Mouse (Mus musculus): Measurements from ENCODE around the gene Gpatch3. TPM values are rescaled to one million over a fixed set of nuclear protein-coding genes. Genes with fewer than 3 reads are reported as not detected.
A peak's percentile ranks its signal among the peaks of the same experiment; 100 is the strongest.

Gpatch3 gene
- total RNA-seq, 4 experiments from 2014 or later: 7.5 to 9.8 (median 8.8) TPM

DNA sequence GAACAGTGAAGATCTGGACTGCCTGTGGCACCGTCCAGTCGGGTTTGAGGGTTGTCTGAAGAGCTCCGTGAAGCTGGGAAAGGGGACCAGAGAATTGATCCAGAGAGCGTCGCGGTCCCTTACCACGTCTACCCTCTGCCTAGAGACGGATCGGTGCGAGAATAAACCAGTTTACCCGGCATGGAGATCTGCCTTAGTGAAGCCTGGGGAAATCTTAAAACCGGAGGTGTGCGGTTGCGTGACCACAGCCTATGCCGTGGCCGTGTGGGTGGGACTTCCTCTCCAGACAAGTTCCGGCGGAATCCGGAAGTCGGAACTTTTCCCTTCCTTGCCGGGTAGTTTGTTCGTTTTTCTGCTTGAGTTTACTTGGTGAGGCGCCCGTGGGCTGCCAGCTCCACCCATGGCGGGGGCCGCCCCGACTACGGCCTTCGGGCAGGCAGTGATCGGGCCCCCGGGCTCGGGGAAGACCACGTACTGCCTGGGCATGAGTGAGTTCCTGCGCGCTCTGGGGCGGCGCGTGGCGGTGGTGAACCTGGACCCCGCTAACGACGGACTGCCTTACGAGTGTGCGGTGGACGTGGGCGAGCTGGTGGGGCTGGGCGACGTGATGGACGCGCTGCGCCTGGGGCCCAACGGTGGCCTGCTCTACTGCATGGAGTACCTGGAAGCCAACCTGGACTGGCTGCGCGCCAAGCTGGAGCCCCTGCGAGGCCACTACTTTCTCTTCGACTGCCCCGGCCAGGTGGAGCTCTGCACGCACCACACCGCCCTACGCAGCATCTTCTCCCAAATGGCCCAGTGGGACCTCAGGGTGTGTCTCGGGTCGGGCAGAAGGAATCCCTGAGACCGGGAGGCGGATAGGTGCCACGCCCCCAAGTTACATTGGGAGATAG lies 9.8 kb downstream of the Gpatch3 start, which contains the start of gene Gpn2:
Gene Gpn2, plus strand, starts transcription at position 304 of the 893 bp plus-strand sequence.
- peak; percentile 73 to 79 for DNase-seq (ENCODE audit: low spot score in 2 of 2)

DNA sequence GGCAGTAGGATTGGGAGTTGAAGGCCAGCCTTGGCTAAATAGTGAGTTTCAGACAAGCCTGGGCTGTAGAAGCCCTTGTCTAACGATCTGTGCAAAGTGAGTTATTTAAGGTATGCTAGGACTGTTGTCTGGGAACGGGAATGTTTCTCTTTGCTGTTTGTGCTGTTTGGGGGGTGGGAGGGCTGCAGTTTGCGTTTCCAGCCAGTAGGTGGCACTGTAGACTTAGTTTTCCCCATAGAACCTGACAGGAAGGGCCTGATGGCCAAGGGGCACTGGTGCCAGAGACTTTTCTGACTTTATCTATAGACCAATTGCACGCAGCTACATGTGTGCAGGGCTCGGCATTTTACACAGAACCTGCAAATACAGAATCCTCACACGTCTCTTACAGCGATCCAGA lies 18.0 kb downstream of the Gpatch3 start:
- DNase-seq (ENCODE audit: low spot score in 2 of 2): peak in 1 of 2 experiments; percentile 64

DNA sequence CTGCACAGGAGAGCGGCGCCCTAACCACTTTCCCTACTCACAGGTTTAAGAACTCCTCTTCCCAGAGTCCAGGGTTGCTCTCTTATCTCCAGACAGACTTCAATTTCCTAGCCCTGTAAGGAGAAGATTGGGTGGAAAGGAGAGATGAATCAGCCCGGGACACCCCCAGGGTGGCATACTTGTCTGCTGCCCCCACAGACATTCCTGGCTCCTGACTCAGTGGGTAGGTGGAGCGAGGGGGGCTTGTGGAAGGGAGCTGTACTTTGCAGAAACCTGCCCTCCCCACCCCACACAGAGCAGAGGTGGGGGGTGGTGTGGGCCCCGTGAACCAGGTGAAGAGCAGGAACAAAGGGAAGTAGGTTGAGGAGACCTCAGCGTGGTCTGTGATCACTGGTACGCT lies 21.0 kb downstream of the Gpatch3 start:
- no peak for DNase-seq (ENCODE audit: low spot score in 2 of 2)

DNA sequence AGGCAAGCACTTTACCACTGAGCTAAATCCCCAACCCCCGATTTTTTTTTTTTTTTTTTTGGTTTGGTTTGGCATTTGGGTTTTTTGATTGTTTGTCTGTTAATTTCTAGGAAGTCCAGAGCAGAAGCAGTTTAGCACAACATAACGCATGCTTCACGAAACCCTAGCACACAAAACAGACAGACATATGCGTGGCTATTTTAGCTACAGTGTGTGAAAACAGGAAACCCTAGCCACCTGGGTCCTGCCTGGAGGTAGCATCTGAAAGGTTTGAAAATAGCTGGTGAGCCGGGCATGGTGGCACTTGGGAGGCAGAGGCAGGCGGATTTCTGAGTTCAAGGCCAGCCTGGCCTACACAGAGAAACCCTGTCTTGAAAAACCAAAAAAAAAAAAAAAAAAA lies 21.5 kb downstream of the Gpatch3 start:
- DNase-seq (ENCODE audit: low spot score in 2 of 2): no peak

DNA sequence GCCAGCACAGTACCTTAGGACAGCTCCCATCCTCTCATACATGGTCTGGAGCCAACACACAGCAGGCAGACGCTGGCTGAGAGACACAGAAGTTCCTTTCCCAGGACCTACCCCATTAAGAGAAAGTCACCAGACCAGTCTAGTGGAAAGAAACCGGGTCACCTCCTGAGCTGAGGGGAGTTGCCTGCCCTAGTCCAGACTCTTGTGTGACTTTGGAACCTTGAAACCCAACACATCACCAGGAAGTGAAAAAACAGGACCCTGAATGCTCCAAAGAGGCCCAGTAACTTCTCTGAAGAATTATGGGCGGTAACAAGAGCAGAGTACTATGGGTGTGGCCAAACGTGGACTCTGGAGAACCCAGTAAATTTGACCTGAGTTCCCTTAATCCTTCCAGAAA lies 24.1 kb downstream of the Gpatch3 start:
- DNase-seq (ENCODE audit: low spot score in 2 of 2): no peak

DNA sequence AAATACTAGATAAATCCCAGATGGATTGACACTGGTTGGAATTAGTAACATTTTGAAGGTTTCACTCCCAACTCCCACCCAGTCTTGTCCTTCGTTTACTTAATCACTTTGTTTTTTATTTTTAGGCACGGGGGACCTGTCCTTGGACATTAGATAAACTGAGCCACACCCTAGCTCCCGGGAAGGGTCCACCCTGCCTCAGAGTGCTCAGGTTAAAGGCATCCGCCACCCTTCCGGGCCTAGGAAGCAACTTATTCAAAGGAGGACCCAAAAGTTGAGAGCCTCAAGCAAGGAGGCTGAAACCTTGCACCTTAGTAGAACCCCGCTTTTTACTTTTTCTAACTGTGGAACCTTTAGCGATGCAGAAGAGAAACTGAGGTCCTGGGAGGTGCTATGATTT lies 24.6 kb downstream of the Gpatch3 start:
- no peak for DNase-seq (ENCODE audit: low spot score in 2 of 2)

DNA sequence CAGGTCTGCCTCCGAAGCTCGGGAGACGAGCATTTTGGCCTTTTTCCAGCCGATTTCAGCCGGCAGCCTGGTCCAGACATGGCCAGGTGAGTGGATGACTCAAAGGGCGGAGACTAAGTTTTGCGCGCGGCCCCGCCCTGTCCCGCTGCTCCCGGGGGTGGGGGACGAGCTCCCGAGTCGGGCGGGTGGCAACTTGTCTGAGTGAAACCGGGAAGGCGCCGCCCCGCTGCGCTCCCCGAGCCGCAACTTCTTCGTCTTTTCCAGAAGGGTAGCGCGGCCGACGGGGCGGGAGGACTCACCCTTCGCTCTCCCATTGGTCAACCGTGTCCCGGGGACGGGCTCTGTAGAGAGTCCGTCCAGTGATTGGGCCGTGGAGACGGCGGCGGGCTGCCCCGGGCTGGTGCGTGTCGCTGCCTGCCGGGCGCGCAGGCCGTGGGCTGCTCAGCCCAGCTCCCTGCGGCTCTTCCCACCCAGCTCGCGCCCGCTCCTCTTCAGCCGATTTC lies 25.1 kb downstream of the Gpatch3 start:
- peak; percentile 51 to 73 for DNase-seq (ENCODE audit: low spot score in 2 of 2)

DNA sequence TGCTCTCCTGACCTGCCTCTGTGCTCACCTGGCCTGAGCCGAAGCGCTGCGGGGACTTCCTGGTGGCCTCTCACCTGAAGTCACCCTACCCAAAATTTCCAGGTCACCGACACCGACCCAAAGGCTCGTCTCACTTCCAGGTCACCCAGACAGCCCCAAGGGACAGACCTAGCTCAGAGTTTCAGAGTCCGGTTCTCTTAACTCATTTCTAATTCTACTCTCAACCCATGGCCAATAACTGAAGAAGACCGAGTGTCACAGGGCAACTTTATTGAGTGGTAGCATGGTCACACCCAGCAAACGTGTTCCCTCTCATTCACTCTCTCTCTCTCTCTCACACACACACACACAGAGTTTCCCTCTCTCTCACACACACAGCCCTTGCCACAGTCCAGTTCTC lies 25.8 kb downstream of the Gpatch3 start:
- no peak for DNase-seq (ENCODE audit: low spot score in 2 of 2)

DNA sequence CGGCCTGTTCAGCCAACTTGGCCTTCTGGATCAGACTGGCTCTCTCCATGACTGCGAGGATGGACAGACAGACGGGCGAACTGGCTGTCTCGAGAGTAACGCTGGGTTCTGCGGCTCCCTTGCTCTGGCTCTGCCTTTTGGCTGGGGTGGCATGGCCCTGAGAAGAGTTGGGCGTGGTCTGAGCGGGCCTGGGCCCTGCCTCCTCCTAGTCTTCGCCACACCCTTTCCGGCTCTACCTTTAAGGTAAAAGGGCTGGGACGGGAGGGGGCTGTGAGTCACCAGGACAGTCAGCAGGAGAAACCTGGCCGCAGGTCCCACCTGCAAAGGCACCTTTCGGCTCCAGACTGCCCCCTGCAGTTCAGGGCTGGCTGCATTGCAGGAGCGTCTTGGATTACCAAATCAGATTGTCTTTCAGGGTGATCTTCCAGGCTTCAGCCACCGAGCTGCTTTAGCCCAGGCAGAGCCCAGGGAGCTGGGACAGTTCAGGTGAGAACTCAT lies 27.2 kb downstream of the Gpatch3 start, which contains the start of gene Sfn:
Gene Sfn, minus strand, starts transcription at position 448 of the 498 bp plus-strand sequence.
- DNase-seq (ENCODE audit: low spot score in 2 of 2): no peak

DNA sequence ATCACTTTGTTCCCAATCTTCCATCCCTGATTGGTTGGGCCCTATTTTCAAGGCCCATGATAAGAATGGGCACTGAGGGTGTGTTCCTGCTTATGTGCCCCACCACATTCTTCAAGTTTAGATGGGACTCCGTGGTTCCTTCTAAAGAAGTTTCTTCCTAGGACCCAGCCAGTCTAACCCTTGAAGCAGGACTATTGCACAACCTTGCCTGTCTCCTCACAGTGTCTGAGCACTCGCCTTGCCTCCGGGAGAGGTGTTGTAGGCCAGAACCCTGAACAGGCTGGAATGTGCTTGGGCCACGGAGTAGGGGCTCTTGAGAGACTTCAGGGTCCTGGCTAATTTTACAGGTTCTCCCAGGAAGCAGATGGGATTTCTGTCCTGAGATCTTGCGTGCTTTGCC lies 28.5 kb downstream of the Gpatch3 start:
- DNase-seq (ENCODE audit: low spot score in 2 of 2): no peak

DNA sequence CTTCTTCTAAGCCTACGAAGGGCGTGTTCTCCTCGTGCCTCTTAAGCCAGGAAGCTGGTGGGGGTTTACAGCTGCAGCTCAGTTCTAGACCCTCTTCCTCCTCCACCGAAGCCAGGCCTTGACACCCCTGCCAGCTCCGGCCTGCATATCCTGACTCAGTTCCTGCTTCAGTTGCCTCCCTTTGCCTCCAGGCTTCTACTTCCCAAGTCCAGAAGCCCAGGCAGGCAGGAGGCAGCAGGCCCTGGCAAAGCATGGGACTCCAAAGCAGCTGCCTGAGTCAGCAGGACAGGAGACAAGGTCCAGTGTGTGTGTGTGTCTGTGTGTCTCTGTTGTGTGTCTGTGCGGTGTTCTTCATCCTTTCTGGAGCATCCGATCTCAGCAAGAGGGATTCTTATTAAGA lies 29.6 kb downstream of the Gpatch3 start:
- no peak for DNase-seq (ENCODE audit: low spot score in 2 of 2)

DNA sequence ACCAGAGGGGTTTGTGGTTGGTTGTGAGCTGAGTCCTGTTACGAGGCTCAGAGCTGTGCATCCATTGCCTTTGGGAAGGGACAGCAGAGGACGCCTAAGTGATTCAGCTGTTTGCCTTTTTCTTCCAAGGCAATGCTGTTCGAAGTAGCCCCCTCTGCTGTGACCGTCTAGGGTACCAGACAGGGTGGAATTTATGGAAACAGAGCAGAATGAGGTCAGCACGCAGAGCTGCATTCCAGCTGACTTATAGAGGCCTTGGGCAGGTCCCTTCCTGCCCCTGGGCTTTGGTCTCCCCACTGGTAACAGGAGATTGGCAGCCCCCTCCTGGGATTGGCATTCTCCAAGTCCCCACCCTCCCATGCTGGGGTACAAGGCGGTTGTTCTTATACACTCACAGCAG lies 30.3 kb downstream of the Gpatch3 start:
- no peak for DNase-seq (ENCODE audit: low spot score in 2 of 2)

DNA sequence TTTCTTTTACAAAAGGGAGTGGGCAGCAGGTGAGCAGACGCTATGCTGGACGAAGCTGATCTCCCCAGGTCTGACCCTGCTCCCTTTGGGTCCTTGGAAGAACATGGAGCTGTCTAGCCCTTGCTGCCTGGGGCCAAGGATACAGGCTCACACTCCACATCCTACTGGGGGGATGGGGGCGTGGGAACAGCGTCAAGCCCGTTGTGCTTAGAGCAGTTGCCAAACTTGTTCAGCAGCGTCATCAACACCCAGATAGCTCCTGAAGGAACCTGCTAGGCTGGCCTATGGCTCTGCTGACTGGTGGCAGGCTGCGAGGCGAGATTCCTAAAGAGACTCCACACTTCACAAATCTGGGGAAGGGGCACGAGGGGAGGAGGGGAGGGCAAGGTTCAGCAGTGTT lies 30.8 kb downstream of the Gpatch3 start:
- DNase-seq (ENCODE audit: low spot score in 2 of 2): no peak

DNA sequence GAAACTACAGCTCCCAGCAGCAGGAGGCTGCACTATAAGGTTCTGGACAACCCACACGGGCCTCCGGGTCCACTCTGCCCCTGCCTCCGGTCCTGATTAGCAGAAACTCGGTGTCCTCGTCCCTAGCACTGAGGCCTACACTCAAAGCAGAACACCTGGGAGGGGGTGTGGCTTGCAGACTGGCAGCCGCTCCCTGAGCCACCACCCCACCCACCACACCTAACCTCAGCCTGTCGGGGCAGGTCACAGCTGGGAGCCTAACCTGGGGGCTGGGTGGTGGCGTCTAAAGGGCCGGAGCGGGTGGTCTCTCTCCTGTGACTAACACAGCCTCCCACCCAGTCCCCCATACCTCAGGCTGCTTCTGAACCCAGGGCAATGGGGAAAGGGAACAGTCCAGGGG lies 32.7 kb downstream of the Gpatch3 start:
- no peak for DNase-seq (ENCODE audit: low spot score in 2 of 2)

DNA sequence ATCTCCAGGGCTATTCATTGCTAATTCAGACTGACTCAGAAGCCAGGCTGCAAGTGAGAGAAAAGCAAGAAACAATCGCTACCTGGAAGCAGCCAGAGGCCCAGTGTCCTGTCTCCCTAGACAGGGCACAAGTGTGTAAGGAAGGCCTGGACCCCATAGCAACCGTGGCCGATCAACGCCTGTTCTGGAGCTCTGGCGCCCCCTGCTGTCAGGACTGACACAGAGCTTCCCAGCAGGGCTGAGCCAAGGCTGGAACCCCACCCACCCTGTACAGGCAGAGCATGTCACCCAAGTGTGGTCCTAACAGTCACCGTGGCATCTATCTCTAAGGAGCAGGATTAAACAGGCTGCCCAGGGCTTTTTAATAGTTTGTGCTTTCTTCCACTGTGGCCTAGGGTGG lies 35.2 kb downstream of the Gpatch3 start:
- peak; percentile 39 to 74 for DNase-seq (ENCODE audit: low spot score in 2 of 2)

DNA sequence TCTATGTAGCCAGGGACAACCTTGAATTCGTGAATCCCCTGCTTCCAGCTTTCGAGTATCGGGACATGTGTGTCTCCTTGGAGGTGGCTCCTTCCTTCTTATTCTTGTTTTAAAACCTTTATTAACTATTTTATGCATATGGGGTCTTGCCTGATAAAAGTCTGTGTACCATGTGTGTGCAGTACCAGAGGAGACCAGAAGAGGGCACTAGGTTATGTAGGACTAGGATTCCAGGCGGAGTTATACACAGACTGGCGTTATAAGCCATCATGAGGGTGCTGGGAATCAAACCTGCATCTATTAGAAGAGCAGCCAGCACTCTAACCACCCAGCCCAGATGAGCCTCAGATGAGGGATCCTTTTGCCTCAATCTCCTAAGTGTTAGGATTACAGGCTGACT lies 37.3 kb downstream of the Gpatch3 start:
- no peak for DNase-seq (ENCODE audit: low spot score in 2 of 2)

DNA sequence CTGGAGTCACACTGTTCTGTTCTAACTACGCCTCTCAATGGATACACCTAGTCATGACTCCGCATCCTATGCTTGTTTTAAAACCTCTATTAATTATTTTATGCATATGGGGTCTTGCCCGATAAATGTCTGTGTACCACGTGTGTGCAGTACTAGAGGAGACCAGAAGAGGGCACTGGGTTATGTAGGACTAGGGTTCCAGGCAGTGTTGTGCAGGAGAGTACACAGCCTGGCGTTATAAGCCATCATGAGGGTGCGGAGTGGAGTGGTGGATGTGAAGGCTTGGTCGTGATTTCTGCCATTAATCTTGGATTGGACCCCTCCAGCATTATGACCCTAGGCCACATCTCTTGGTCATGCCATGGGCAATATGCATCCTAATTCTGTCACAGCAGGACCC lies 37.9 kb downstream of the Gpatch3 start:
- no peak for DNase-seq (ENCODE audit: low spot score in 2 of 2)

DNA sequence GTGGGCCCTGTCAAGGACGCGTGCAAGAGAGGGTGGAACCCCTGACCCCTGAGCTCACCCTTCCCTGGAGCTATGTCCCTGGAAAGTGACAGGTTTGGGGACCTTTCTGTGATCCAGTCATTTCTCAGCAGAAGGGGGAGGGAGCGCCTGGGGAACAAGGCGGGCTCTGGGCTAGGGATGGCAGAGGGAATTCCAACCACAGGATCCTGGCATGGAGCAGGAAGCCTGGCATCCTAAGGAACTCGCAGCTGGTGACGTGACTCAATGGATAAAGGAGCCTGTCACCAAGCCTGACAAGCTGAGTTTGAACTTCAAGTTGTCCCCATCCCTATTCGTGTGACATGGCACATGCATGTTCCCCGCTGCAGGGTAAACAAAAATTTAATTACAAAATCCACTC lies 38.5 kb downstream of the Gpatch3 start:
- no peak for DNase-seq (ENCODE audit: low spot score in 2 of 2)

DNA sequence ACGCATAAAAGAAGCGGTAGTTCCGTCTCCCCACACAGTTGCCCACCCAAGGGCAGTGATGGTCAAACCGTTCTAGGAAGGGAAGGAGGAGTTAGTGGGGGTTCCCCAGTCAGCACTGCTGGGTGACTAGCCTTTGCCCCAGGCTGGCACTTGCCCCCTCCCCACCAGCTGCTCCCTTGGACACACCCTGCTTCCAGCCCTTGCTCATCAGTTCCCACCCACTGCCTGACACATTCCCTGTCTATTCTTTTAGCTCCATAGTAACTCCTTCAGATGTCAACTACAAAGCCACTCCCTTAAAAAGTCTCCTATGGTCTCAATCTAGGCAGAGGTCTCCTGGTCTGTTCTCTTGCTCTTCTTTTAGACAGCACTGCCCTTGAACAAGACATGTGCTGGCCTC lies 39.3 kb downstream of the Gpatch3 start:
- DNase-seq (ENCODE audit: low spot score in 2 of 2): no peak

DNA sequence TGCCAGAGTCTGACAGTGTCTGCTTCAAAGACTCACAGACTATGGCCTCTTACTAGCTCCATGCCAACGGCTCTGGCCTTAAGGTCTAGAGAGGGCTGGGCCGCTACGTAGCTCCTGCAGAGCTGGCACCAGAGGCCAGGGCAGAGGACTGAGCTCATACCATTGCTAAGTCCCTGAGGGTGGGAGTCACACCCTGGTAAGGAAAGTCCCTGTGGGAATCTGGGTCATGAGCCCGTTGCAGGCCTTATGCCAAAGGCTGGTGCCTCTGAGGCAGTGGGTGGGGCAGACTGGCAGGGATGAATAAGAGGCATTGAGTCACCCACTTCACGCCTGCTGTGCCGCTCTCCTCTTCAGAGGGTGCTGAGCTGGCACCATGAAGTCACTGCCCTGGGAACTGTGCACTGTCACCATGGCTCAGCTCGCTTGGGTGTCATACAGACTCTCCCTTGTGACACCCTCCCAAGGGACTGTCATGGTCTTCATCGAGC lies 39.8 kb downstream of the Gpatch3 start:
- DNase-seq (ENCODE audit: low spot score in 2 of 2): peak; percentile 50 to 68

DNA sequence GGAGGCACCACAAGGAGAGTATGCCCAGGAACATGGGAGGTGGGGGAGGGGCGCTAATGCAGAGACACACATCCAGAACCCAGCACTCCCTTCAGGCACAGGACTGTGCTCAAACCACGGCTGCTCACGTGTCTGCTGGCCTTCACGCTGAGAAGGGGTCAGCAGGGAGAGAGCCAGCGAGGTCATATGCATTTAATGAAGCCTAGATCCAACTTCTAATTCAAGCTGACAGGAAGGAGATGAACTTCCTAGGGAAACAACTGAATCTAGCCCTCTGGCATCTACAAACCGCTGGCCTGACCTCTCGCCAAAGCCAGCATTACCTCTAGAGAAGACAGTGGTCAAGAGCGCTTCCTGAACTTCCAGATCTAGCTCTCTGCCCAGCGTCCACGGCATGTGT lies 40.9 kb downstream of the Gpatch3 start:
- no peak for DNase-seq (ENCODE audit: low spot score in 2 of 2)

DNA sequence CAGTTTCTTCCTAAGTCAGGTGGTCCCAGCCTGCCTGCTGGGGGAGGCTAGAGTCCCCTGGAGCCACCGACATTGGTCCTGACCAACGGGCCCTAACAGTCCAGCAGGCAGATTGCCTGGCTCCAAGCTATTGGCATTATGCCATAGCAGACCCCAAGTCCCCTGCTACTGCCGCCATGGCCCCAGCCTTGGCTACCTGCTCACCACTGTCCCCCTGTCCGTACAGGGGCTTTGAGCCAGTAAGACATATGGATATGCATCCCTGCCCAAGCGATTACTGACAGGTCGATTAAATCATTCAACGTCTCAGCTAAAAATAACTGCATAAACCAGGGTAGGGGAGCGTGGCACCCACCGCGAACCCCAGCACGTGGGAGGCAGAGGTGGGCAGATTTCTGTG lies 43.4 kb downstream of the Gpatch3 start:
- no peak for DNase-seq (ENCODE audit: low spot score in 2 of 2)

Data from layer of hippocampus, adult 8-10 months (tissue).